Mouse (Mus musculus) mesoderm, embryonic 11.5 days (tissue): ENCODE data around the gene Cplx1.

Experiments used
- DNase-seq: peaks from one replicate; pipeline ENCODE4 v3.0.0-alpha.2; 2012; ENCODE audit warnings: low read depth, low spot score

The Cplx1 gene

GRCm38 (mm10) chr5:108549489-108550206, at the start of gene Cplx1:
Gene Cplx1 (minus strand): TSS chr5:108550024.
- DNase-seq, result peak; percentile 84

- DNase-seq, result no peak
Measured at GRCm38 (mm10) chr5:108581361-108581891, 31.6 kb upstream of the Cplx1 start.

GRCm38 (mm10) chr5:108573054-108573453, 23.2 kb upstream of the Cplx1 start:
- DNase-seq, result no peak

GRCm38 (mm10) chr5:108570991-108571390, 21.2 kb upstream of the Cplx1 start:
- no peak for DNase-seq

GRCm38 (mm10) chr5:108567104-108567503, 17.3 kb upstream of the Cplx1 start:
- no peak for DNase-seq

- DNase-seq, result no peak
Measured at GRCm38 (mm10) chr5:108566523-108566922, 16.7 kb upstream of the Cplx1 start.

- DNase-seq, result no peak
Measured at GRCm38 (mm10) chr5:108565381-108565780, 15.6 kb upstream of the Cplx1 start.

- DNase-seq, result no peak
Measured at GRCm38 (mm10) chr5:108564346-108564745, 14.5 kb upstream of the Cplx1 start.

- no peak for DNase-seq
Measured at GRCm38 (mm10) chr5:108562483-108562882, 12.7 kb upstream of the Cplx1 start.

GRCm38 (mm10) chr5:108556986-108557385, 7.2 kb upstream of the Cplx1 start:
- no peak for DNase-seq

GRCm38 (mm10) chr5:108554041-108554440, 4.2 kb upstream of the Cplx1 start:
- DNase-seq, result no peak

GRCm38 (mm10) chr5:108550207-108550594, 377 bp upstream of the Cplx1 start:
- peak; percentile 7 for DNase-seq

- DNase-seq, result no peak
Measured at GRCm38 (mm10) chr5:108549137-108549488, 711 bp downstream of the Cplx1 start.

GRCm38 (mm10) chr5:108547636-108548035, 2.2 kb downstream of the Cplx1 start:
- no peak for DNase-seq

GRCm38 (mm10) chr5:108543516-108544291, 6.1 kb downstream of the Cplx1 start:
- DNase-seq, result no peak

- no peak for DNase-seq
Measured at GRCm38 (mm10) chr5:108534188-108534587, 15.6 kb downstream of the Cplx1 start.

GRCm38 (mm10) chr5:108522597-108522996, 27.2 kb downstream of the Cplx1 start:
- DNase-seq, result no peak

GRCm38 (mm10) chr5:108521896-108522295, 27.9 kb downstream of the Cplx1 start:
- DNase-seq, result no peak

- no peak for DNase-seq
Measured at GRCm38 (mm10) chr5:108521016-108521415, 28.8 kb downstream of the Cplx1 start.

GRCm38 (mm10) chr5:108520153-108520552, 29.7 kb downstream of the Cplx1 start:
- DNase-seq, result no peak

GRCm38 (mm10) chr5:108518951-108519350, 30.9 kb downstream of the Cplx1 start:
- DNase-seq, result no peak

- DNase-seq, result no peak
Measured at GRCm38 (mm10) chr5:108518106-108518885, 31.5 kb downstream of the Cplx1 start.
